Mouse (Mus musculus): Measurements from ENCODE around the gene Hs6st3. TPM values are rescaled to one million over a fixed set of nuclear protein-coding genes. Genes with fewer than 3 reads are reported as not detected.
"Not testable (repeated sequence)": the region's sequence is repeated elsewhere in the genome, so short reads cannot be mapped to it uniquely, and the experiment has no call there.

Gene Hs6st3
- total RNA-seq, 2 experiments from 2014 or later, result not detected

DNA sequence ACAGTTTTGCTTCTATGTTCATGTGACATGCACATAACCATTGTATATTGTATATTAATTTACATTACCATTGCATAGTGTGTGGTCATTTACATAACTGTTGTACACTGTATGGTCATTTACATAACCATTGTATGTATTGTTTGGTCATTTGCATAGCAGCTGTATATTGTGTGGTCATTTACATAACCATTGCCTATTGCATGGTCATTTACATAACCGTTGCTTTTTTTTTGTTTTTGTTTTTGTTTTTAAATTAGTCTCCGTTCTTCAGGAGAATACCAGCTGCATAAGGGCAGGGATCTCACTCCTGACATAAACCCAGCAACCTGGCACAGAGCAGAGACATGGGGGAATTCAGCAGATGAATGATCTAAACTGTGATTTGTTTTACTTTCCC, 95.5 kb downstream of the Hs6st3 start:
- ATAC-seq (replicated peaks; ENCODE audit: low FRiP score, poor library complexity, severe bottlenecking), result no peak

DNA sequence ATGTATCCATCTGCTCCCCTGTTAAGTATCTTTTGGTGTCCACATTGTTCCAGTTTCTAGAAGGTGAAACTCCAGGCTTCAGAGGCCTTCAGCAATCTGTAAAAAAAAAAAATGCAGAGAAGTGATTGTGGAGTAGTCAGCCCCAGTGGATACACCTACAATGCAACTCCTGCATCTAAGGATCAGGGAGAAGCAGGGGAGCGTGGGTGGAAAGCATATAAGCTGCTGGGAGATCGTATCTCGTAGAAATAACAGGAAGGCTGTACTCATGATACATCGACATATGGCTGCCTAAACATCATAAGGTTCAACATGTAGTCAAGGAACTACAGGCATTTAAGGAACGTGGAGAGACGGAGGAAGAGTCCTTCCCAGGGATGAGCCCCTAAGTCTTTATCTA, 109.0 kb downstream of the Hs6st3 start:
- no peak for ATAC-seq (replicated peaks; ENCODE audit: low FRiP score, poor library complexity, severe bottlenecking)

DNA sequence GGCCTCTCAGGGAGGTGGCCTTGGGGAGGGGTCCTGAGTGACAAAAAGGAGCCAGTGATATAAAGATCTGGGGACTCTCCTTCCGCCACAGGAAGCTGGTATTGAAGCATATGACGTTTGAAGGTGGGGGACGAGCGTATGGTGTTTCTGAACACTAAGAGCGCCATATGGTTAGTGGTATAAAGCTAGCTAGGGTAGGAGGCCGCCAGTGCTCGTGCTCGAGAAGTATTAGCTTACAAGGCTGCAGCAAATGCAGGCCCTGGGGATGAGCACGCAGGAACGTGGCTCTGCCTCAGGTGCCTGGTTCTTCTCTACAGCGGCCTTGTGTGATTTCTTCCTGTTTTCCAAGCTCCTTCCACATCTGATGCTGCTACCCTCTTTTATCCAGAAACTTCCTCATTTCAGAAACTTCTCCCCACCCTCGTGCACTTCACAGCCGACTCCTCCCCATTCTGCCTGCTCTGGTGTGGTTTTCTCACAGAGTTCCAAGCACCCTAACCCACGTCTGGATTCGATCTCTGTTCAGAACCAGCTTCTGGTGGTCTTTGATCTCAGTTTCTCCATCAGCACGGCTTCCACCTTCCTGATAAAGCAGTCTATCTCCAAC, 110.0 kb downstream of the Hs6st3 start:
- ATAC-seq (replicated peaks; ENCODE audit: low FRiP score, poor library complexity, severe bottlenecking), result no peak

DNA sequence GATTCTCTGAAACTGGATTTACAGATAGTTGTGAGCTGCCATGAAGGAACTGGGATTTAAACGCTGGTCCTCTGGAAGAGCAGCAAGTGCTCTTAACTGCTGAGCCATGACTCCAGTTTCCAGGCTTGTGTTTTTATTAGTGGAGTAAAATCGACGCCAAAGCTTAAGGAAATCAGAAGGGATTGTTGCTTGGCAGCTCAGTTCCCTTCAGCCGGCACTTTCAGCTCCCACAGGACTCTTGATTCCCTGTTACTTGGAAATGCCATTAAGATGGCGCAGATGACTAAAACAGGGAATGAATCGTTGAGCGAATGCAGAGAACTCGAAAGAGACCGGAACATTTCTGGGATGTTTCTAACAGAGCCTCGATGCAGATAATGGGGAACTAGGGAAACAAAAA, 112.2 kb downstream of the Hs6st3 start:
- no peak for ATAC-seq (replicated peaks; ENCODE audit: low FRiP score, poor library complexity, severe bottlenecking)

DNA sequence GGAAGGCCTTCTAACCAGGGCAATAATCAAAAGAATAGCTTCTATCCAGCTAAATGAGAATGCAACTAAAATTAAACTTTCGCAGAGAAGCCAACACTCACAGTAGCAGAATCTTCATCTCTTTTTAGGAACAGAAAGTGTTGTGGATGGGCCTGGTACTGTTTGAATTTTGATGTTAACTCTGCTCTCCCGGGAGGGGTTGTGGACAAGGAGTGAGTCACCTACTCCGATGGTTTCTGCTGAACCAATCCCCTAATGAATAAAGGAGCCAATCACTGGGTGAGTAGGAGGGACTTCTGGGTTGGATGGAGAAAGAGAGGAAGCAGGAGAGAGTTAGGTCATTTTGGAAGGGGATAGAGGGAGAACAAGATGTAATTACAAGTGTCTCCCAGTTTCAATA, 117.3 kb downstream of the Hs6st3 start:
- ATAC-seq (replicated peaks; ENCODE audit: low FRiP score, poor library complexity, severe bottlenecking), result no peak

DNA sequence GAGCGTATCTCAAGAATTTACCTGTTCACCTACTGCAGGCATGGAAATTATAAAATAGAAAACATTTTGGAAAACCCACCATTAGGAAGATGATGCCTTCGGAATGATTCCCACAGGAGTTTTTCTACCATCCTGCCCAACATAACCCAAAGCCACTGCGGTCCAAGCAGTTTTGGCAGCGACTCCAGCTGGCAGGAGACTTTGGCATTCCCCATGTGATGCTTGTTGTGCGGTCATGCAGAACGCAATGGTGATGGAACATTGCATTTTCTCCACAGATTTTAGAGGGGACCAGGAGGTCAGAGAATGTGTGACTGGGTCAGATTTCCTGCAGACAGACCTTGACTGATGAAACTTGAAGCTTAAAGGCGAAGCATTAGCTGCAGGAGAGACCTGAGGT, 118.9 kb downstream of the Hs6st3 start:
- ATAC-seq (replicated peaks; ENCODE audit: low FRiP score, poor library complexity, severe bottlenecking), result no peak

DNA sequence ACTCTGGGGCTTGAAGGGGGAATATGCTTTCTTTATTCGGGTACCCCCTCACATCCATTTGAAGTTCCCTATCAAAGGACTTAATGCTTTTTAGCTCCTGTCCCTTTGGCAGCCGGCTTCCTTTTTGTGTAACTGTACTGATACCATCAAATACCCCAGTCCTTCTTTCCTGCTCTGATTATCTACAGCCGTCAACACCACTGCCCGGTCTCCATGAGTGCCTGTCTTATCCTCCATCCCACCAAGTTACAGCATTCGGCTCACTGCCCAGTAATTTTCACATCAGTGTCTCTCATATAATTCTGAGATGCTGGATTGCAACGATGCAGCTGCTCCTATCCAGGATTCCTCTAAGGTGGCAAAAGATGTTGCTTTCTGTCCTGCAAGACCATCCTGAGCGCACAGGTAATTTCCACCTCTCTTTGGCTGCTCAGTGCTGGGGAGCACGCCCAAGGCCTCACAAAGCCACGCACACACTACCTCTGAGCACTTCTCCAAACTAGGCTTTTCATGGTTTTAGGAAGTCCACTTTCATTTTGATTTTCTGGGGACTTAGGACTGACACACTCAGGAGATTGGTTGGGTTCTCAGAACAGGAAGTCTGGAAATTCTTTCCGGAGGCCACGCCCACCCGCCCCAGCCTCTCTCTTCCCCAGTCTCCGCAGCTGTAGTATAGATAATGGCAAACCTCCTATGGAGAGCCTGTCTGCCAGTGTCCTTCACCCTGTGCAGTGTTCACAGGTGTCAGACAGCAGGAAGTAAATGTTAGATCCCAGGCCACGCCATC, 122.2 kb downstream of the Hs6st3 start:
- no peak for ATAC-seq (replicated peaks; ENCODE audit: low FRiP score, poor library complexity, severe bottlenecking)

DNA sequence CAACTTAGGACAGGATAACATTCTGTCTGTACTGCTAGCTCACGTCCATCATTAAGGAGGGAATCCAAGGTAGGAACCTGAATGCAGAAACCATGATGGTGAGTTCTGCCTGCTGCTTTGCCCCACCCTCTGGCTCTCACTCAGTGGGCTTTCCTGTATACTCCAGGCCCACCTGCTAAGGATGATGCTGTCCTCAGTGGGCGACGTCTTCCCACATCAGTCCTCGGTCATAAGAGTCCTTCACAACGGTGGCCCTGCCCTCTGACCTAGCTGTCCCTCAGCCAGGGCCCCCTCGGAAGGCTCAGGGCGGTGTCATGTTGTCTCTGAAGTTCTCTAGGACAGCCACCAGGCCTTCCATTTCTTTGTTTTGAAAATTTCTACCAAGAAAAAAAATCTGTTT, 128.2 kb downstream of the Hs6st3 start:
- ATAC-seq (replicated peaks; ENCODE audit: low FRiP score, poor library complexity, severe bottlenecking), result no peak

DNA sequence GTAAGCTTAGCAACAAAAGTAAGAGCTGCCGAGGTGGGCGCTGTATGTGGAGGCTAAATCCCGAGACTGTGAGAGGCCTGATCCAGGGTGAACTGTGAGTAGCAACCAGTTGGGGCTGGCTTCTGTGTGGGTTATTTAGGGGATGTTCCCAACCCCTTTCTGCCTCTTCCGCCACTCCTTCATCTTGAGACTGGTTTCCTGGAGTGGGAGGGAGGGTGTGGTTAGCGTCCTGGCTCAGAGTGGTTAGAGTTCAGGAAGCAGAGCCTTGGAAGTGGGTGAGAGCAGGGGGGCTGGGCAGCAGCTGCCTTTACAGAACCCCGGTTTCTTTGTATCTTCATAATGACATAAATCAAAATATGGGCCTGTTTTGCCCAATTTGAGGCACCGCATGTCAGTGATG, 134.9 kb downstream of the Hs6st3 start:
- no peak for ATAC-seq (replicated peaks; ENCODE audit: low FRiP score, poor library complexity, severe bottlenecking)

DNA sequence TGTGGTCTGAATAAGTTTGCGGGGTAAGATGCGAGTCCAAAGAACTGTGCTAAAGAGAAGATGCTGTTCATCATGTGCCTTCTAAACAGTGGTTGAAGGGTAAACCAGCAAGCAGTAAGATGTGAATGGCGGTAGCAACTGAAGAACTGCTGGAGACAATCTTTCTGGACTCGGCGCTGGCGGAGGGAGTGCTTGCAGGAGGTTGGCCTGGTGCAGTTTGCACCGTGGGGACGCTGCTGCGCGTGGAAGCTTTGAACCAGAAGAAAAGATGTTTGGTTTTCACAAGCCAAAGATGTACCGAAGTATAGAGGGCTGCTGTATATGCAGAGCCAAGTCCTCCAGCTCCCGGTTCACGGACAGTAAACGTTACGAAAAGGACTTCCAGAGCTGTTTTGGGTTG, 140.0 kb downstream of the Hs6st3 start:
- not testable (repeated sequence) for ATAC-seq (replicated peaks; ENCODE audit: low FRiP score, poor library complexity, severe bottlenecking)

DNA sequence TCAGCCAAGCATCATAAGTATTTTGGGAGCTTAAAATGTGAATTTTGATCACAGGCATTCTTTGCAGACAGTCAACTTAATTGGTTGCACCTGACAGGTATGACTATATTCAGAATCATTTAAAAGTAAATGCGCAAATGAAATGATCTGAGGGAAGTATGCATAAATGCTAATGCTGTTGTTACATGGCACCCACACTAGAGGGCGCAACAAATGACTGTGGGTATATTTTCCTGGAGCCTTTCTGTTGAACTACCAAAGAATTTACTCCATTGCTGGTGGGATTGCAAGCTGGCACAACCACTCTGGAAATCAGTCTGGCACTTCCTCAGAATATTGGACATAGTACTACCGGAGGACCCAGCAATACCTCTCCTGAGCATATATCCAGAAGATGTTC, 145.8 kb downstream of the Hs6st3 start:
- ATAC-seq (replicated peaks; ENCODE audit: low FRiP score, poor library complexity, severe bottlenecking), result no peak

DNA sequence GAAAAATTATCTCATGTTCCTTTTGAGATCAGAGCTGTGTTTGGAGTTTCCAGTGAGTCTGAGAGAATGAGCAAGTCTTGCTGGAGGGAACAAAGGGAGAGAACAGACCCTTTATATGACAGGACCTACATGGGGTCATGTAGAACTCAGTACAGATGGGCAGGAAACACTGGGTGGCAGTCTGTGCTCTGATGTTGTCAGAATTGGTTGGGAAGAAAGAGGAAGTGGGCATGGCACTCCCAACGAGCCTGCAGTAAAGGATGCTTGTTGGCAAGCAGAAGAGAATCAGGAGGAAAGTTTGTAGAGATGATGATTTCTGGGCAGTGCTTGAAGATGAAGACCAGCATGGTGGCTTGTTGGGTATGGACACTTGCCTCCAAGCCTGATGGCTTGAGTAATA, 151.5 kb downstream of the Hs6st3 start:
- ATAC-seq (replicated peaks; ENCODE audit: low FRiP score, poor library complexity, severe bottlenecking), result no peak

DNA sequence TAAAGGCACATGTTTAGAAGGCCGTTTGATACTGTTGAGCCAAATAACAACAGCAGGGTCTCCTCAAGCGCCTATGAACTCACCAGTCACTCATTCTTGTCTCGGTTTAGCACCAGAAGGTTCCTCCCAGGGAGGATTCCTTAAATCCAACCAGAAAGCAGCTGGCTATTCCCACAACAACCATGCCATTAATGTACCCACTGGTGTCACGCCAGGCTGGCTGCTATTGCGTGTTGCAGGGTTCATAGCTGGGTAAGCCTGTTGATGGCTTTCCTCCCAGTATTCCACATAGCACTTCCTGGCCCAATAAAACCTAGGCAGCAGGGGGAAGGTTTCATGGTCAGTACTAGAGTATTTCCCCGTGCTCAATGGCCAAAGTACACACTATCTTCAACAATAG, 155.9 kb downstream of the Hs6st3 start:
- no peak for ATAC-seq (replicated peaks; ENCODE audit: low FRiP score, poor library complexity, severe bottlenecking)

DNA sequence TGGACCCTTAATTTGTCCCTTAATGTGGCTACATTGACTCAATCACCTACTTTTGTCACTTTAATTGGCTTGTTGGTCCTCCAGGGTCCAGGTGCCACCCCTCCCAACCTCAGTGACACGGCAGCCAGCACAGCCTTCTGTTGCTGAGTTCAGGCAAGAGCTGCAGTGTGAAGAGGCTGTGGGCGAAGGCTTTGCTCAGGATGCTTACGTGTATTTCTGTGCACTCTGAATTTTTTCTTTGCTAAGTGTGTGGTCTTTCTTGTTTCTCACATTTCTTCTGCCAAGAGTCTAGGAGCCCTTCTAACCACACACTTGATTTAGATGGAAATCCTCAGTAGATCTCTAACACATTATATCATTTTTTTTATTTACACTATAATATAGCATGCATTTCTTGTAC, 168.3 kb downstream of the Hs6st3 start:
- ATAC-seq (replicated peaks; ENCODE audit: low FRiP score, poor library complexity, severe bottlenecking), result no peak

DNA sequence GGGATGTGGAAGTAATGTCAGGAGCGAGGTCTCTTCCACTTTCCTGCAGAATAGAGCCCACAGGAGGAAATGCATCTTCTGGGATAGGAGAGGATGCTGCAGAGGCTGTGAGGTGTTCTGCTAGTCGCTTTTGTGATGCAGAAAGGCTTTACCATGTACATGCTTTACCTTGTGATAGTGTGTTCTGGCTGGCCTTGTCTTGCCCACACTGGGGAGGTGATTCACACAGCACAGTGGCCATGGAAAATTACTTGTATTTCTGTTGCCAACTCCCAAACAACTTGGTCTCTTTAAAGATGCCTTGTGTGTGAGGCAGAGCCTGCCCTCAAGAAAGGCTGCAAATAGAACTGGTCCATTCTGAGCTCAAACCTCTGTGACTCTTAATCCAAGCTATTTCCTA, 180.2 kb downstream of the Hs6st3 start:
- no peak for ATAC-seq (replicated peaks; ENCODE audit: low FRiP score, poor library complexity, severe bottlenecking)

DNA sequence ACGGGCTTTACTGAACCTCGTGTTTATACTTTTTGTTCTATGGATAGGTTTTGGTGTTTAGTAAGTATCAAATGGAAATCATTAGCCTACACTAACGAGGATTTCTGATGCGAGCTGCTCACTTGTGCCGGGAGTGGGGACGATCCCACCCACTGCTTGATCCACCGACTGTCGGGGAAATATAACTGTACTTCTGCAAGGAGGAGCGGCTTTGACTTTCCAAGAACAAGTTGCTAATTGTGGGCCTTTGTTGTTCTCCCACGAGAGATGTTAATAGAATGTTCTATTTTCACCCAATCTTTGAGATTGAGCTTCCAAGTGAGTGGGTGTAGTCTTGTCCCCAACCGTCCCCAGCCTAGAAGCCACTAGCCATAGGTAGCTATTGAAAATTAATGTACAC, 209.1 kb downstream of the Hs6st3 start:
- ATAC-seq (replicated peaks; ENCODE audit: low FRiP score, poor library complexity, severe bottlenecking), result no peak

DNA sequence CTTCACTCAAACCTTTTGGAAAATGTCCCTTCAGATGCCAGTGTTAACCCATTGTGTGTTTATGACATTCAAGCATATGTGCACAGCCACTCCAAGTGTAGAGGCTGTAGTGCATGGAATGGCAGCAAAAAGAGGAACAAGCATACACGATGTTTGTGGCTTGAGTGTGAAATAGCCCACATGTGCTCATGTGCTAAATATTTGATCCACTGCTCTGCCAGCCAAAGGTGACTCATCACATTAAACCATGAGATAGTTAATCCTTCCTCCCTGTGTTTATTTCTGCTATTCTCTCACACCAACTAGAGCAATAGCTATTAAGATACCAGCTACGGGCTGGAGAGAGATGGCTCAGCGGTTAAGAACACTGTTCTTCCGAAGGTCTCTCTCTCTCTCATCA, 223.3 kb downstream of the Hs6st3 start:
- ATAC-seq (replicated peaks; ENCODE audit: low FRiP score, poor library complexity, severe bottlenecking), result no peak

DNA sequence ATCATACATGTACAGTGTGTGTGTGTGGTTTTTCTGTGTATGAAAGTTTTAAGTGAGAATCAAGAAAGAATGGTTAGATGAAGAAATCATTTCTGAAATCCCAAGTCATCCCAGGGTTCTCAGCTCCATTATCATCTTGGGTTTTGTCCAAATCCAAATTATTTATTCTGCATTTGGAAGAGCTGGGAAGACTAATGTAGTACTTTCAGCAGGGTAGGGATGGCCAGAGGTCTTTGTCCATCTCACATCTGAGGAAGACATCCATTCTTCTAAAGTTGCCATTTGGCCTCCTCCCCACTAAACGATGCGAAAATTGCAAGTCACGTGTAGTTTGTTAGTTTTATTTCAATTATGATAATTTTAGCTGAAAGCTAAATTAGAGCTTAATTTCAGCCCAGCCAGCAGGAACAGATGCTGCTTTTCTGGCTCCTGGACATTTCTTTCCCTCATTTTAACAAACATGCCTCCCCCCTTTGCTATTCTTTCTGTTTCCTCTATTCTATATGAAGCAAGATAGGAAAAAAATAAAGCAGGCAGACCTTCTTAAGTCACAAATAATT, 229.8 kb downstream of the Hs6st3 start:
- ATAC-seq (replicated peaks; ENCODE audit: low FRiP score, poor library complexity, severe bottlenecking), result no peak

DNA sequence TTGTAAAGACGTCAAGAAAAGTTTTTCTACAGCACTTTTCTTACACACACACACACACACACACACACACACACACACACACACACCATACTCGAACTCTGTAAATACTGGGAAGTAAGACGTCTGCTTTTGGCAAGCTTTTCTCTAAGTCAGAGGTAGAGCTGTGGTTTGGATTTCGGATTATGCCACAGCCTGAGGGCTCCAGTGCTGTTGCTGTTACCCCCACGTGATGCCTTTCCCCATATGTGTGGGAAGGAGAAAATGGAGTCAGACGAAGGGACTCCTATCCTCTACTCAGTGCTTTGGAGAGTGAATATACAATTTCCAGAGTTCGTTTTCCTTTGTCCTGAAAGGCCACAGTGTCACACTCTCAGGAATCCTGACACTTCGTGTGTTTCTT, 231.1 kb downstream of the Hs6st3 start:
- no peak for ATAC-seq (replicated peaks; ENCODE audit: low FRiP score, poor library complexity, severe bottlenecking)

DNA sequence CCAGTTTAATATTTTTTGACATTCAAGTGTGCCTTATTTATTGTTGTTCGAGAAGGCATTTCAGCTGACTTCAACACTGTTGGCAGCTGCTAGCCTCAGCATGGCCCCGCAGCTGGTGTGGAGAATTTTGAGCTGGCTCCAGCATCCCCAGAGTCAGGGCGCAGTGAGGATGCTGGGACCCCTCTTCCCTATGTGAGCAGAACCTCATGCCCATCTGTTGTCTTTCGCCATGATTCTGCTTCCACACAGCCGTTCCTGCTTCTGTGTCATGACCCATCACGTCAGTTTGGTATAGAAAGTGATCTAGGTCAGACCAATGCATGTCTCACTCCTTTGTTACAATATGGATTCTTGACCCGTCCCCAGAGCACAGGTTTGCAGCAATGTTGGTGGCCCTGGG, 231.9 kb downstream of the Hs6st3 start:
- ATAC-seq (replicated peaks; ENCODE audit: low FRiP score, poor library complexity, severe bottlenecking), result no peak

DNA sequence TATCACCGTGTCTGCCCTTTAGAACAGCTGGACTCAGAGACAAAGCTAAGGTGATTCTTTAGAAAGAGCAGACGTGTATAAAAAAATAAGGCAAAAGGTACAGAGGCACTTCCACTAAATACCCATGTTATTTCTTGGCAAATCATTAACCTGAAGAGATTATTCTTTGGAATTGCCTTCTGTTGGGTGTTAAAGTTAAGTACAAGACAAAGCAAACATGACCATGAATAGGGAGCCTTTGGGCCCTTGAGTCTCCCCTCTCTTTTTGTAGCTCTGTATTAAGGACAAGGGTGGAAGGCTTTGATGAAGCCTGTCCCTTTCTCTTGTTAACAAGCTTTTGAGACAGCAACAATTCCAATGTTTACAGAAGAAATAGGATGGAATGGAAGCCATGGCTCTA, 241.2 kb downstream of the Hs6st3 start:
- no peak for ATAC-seq (replicated peaks; ENCODE audit: low FRiP score, poor library complexity, severe bottlenecking)

DNA sequence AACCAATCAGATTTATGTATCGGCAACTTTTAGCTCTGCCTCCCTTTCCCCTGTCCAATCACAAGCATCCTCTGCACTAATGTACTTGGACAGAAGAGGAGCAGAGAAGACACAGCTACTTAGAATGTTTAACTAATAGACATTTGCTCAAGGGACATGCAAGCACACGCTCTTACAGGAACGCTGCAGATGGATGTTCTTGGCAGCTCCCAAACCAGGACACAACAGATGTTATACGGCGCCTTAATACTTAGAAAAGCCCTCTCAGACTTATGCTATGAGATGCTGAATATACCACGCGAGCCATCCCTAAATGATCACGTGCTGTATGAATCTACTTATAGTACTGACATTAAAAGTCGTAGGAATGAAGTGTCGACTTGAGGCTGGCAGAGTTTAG, 263.5 kb downstream of the Hs6st3 start:
- no peak for ATAC-seq (replicated peaks; ENCODE audit: low FRiP score, poor library complexity, severe bottlenecking)
